Mouse (Mus musculus) heart, embryonic 12.5 days (tissue): ENCODE data around the gene Frmd6. TPM values are rescaled to one million over a fixed set of nuclear protein-coding genes. Genes with fewer than 3 reads are reported as not detected.

Experiments used
- ATAC-seq: fragments of 200-750 bp; cut with Nextera tagmentation; 2 replicates; pipeline ENCODE4 v1.8.0; 2017; ENCODE audit warnings: moderate TSS enrichment, moderate library complexity; ENCODE audit not compliant: insufficient number of reproducible peaks, low FRiP score
- H3K27ac ChIP-seq: fragments of 300-500 bp; sonication (generic); 2 replicates; pipeline ENCODE4 v1.5.1; 2016; ENCODE audit warnings: mild to moderate bottlenecking, moderate library complexity; ENCODE audit not compliant: poor library complexity, severe bottlenecking
- H3K27me3 ChIP-seq: fragments of 300-500 bp; sonication (generic); replicated peaks from 2 replicates; pipeline ENCODE4 v1.6.1; 2016; ENCODE audit warnings: mild to moderate bottlenecking, moderate library complexity
- H3K36me3 ChIP-seq: fragments of 300-500 bp; sonication (generic); 2 replicates; pipeline ENCODE4 v1.6.1; 2016; ENCODE audit warnings: mild to moderate bottlenecking, moderate library complexity
- H3K4me1 ChIP-seq: fragments of 300-500 bp; sonication (generic); replicated peaks from 2 replicates; pipeline ENCODE4 v1.6.1; 2016; ENCODE audit warnings: mild to moderate bottlenecking
- H3K4me2 ChIP-seq: fragments of 300-500 bp; sonication (generic); 2 replicates; pipeline ENCODE4 v1.6.1; 2016; ENCODE audit warnings: mild to moderate bottlenecking, moderate library complexity
- H3K4me3 ChIP-seq: fragments of 300-500 bp; sonication (generic); 2 replicates; pipeline ENCODE4 v1.5.1; 2016; ENCODE audit warnings: mild to moderate bottlenecking
- H3K9ac ChIP-seq: fragments of 300-500 bp; sonication (generic); 2 replicates; pipeline ENCODE4 v1.6.1; 2016; ENCODE audit warnings: mild to moderate bottlenecking, moderate library complexity
- H3K9me3 ChIP-seq: fragments of 300-500 bp; sonication (generic); replicated peaks from 2 replicates; pipeline ENCODE4 v1.6.1; 2016; ENCODE audit warnings: mild to moderate bottlenecking, moderate library complexity
- WGBS: fragments of 180-500 bp; shearing (Covaris S2); methylation state at CpG from one replicate; pipeline ENCODE4 v1.1.7; 2016; 5-methylcytosine and 5-hydroxymethylcytosine counted together
- polyA plus RNA-seq: library from polyadenylated mRNA; unstranded; fragments of >200 nt; fragmentation: Nextera tagmentation; extraction: Ambion mirVana; gene quantifications from 2 replicates; pipeline ENCODE4 v1.2.1, GENCODE M21; 2016

Frmd6 gene
- polyA plus RNA-seq, 1 experiment from 2014 or later: 29.6 TPM

DNA sequence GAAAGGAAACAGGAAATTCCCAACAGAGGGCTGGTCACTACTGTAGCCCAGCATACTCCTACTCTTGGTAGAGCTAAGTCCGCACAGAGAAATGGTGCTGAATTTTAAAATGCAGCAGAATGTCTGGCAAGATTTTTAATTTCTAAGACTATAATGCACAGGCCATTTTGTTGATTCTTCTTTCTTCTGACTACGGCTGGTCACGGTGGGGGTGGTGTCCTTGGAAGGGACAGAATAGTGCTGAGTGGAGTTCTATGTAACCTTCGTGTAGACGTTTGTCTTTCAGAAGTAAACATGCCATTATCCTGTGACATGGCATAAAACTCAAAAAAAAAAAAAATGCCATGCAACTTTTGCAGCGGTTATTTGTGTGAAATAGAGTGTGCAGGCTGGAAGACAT is 32.0 kb upstream of the Frmd6 start:
- WGBS: 89% methylated on average over 6 of the region's 6 CpGs
- Histone ChIP-seq H3K4me2 (no peak overlapping the region), H3K27me3 (no peaks in the 10 kb centered on the region), H3K9ac (no peak overlapping the region), H3K27ac (no peak overlapping the region), H3K4me3 (no peak overlapping the region), H3K4me1 (peaks cover 12% of the 10 kb centered on the region), H3K36me3 (no peaks in the 10 kb centered on the region), H3K9me3 (no peaks in the 10 kb centered on the region)
- ATAC-seq: no peak

DNA sequence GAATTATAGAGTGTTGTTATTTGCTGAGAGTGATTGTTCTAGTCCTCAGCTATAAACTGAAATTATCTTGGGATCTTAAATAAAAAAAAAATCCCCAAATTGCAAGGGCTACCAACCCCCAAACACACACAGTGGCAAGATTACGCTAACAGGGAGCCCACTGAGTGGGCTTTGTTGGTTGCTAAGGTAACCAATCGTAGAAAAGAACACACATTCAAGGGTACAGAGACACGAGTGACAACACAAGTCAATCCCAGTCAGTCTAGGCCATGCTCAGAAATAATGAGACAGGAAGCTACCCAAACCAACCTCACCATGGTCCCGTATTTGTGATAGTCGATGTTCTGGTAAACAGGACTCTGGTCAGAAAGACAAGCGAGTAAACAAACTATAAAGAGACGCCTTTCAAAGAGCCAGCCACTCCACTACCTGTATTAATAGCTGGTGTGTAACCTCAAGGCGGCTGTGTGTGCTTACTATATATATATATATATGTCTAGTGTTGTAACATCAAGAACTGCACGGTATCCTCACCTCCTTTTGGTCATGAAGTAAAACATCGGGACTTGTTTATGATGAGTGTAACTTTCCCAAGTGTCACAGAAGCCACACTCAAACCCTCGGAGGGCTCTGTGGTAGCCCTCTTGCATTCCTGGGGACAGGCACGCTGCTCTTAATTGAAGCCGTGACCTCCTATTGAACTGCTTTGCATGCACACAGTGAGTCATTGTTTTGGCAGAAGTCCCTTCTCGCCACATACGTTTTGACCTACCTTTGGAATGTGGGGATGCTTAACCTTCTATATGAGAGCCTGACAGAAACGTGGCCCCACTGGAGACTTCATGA is 30.5 kb upstream of the Frmd6 start:
- no peaks in the 10 kb centered on the region for H3K36me3 ChIP-seq
- peaks cover 25% of the 10 kb centered on the region for H3K4me1 ChIP-seq
- ATAC-seq: no peak
- no peaks in the 10 kb centered on the region for H3K27me3 ChIP-seq
- H3K4me3 ChIP-seq: no peak overlapping the region
- peak overlapping the region; percentile 15; the same call in 1 of the 2 replicates for H3K4me2 ChIP-seq
- H3K9ac ChIP-seq: no peak overlapping the region
- H3K27ac ChIP-seq: peak overlapping the region; percentile 69
- WGBS: 53% methylated on average over 16 of the region's 16 CpGs
- H3K9me3 ChIP-seq: no peaks in the 10 kb centered on the region

DNA sequence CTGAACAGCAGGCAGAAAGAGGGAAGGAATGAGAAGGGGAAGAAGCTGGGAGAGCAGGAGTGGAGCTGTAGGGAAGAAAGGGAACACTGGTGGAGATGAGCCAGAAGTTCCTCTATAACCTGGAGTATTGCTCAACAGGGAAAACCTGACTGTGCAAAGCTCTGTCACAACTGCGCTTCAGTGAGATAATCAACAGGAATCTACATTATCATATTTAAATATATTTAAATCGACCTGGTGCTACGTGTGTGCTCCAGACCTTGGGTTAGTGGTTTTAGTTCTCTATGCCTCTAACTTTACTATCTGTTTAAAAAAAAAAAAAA is 30.0 kb upstream of the Frmd6 start:
- no peak overlapping the region for H3K9ac ChIP-seq

DNA sequence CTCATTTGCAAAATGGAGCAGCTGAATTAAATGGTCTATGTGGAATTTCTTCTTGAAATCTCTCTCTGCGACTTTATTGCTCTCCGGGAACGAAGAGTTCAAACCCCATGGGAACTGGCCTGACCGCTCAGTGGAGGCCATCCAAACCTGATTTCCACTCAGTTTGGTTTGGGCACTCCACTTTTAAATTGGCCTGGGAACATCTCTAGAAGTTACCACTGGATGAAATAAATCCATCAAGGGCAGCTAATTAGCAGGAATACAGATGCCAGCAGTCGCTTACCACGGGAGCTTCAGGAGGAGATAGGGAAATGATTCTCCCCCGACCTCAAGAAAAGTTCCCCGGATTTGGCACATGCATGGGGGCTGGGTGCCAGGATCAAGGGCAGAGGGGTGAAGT is 26.8 kb upstream of the Frmd6 start:
- Histone ChIP-seq H3K4me2 (no peak overlapping the region), H3K27ac (peak overlapping the region; percentile 86; the same call in 1 of the 2 replicates), H3K36me3 (no peaks in the 10 kb centered on the region), H3K4me3 (no peak overlapping the region), H3K4me1 (peaks cover 37% of the 10 kb centered on the region), H3K9me3 (no peaks in the 10 kb centered on the region), H3K27me3 (no peaks in the 10 kb centered on the region), H3K9ac (peak overlapping the region; percentile 2; the same call in 1 of the 2 replicates)
- ATAC-seq: no peak
- WGBS: 61% methylated on average over 8 of the region's 8 CpGs

More for the DNA sequence above, 30.0 kb upstream of the Frmd6 start:
- Histone ChIP-seq H3K9me3 (no peaks in the 10 kb centered on the region), H3K4me3 (no peak overlapping the region), H3K4me2 (peak overlapping the region; percentile 15; the same call in 1 of the 2 replicates), H3K4me1 (peaks cover 30% of the 10 kb centered on the region), H3K27me3 (no peaks in the 10 kb centered on the region), H3K27ac (peak overlapping the region; percentile 69), H3K36me3 (no peaks in the 10 kb centered on the region)
- ATAC-seq: no peak
- WGBS: 75% methylated on average over 3 of the region's 3 CpGs

DNA sequence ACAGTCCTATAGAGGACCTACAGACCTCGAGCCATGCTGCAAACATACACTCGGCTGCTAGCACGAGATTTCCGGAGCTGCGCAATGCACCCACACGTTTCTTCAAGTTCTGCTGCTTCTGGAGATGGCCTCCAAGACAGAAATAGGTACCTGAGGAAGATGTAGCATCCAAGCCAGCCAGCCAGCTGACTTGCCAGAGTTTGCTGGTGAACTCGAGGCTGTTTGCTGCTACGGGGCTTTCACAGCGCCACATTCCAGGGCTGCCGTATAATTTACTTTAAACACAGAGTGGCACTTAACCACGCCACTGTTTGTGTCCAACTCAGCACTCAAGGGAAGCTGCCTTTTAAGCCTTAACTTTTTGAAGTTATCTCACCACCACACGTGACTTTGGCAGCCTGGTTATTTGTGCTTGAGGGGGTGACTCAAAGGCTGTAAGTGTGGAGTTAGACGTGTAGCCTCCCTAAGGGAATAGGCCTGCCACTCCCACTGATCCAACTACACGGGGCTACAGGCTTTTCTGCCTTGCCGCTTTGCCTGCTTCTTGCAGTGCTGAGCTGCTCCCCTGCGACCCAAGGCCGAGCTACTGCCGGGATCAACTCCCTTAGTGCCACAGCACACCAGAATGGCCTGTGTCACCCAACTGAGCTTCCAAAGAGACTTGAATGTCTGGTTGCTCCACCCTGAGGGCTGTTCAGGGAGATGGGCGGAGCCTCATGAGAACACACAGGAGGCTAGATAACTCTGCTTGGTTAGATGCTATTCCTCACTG is 25.9 kb upstream of the Frmd6 start:
- Histone ChIP-seq H3K9me3 (no peaks in the 10 kb centered on the region), H3K36me3 (no peaks in the 10 kb centered on the region), H3K27me3 (no peaks in the 10 kb centered on the region), H3K9ac (peak overlapping the region; percentile 2; the same call in 1 of the 2 replicates), H3K4me3 (no peak overlapping the region), H3K4me1 (peaks cover 37% of the 10 kb centered on the region), H3K4me2 (peak overlapping the region; percentile 56), H3K27ac (peak overlapping the region; percentile 86)
- peak; percentile 61 for ATAC-seq
- WGBS: 30% methylated on average over 19 of the region's 19 CpGs

DNA sequence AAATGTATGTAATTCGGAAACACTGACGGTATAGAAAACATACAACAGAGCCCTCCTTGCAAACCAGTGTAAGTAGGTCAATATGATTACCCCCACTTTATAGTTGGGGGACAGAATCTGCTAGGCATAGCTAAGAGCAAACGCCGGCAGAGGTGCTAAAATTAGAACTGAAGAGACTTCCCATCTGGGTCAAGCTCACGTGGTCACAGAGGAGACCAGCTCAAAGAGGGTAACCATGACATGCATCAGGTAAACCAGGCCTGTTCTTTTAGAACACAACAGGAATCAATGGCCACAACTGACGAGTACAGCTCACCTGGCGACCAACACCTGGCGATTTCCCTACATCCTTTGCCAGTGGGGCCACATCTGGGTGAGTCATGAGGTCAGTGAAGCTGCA is 25.2 kb upstream of the Frmd6 start:
- H3K27me3 ChIP-seq: no peaks in the 10 kb centered on the region
- WGBS: 59% methylated on average over 8 of the region's 8 CpGs
- H3K4me1 ChIP-seq: peaks cover 30% of the 10 kb centered on the region
- no peak overlapping the region for H3K9ac ChIP-seq
- H3K4me3 ChIP-seq: no peak overlapping the region
- H3K27ac ChIP-seq: peak overlapping the region; percentile 58
- H3K36me3 ChIP-seq: no peaks in the 10 kb centered on the region
- H3K4me2 ChIP-seq: no peak overlapping the region
- 0 out of 2 replicates have a peak, but pooled peaks have one; percentile 36 for ATAC-seq
- H3K9me3 ChIP-seq: no peaks in the 10 kb centered on the region

DNA sequence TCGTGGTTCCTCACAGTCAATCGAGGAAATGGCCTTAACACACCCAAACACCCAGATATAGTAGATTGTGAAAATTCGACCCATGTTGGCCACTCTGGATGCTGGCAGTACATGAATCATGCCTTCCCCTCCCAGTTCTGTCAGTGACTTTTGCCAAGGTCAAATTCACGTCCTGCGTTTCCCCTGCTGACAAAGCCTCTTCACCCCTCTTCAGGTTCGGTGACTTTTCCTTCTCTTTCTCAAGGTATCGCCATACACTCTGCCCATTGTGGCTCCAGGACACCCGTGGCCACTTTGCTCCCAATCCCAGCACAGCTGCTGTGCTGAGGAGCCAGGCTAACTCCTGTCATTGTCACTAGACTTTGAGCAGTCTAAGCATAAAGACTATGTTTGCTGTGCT is 24.0 kb upstream of the Frmd6 start:
- Histone ChIP-seq H3K27me3 (no peaks in the 10 kb centered on the region), H3K36me3 (no peaks in the 10 kb centered on the region), H3K4me3 (no peak overlapping the region), H3K9me3 (no peaks in the 10 kb centered on the region), H3K4me2 (no peak overlapping the region), H3K9ac (no peak overlapping the region), H3K4me1 (peaks cover 28% of the 10 kb centered on the region), H3K27ac (0 out of 2 replicates have a peak overlapping the region, but pooled peaks have one; percentile 28)
- ATAC-seq: no peak
- WGBS: 49% methylated on average over 8 of the region's 8 CpGs

DNA sequence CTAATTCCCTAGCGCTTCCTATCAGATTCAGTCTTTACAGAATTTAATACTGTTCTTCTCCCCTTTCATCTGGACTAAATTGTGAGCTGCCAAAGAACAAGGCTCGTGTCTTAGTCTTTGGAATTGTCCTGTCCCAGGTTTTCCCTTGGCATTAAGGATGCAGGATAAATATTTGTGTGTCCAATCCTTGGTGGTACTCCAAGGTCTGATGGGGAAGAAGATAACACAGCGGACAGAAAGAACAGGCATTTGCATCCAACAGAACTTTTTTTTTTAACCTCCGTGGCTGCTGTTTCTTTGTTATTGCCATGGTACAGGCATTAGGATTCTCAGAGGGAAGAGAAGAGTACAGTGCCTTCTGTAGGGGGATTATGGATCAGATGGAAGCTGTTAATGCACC is 21.8 kb upstream of the Frmd6 start:
- Histone ChIP-seq H3K27me3 (no peaks in the 10 kb centered on the region), H3K4me1 (peaks cover 31% of the 10 kb centered on the region), H3K9ac (no peak overlapping the region), H3K4me3 (no peak overlapping the region), H3K36me3 (no peaks in the 10 kb centered on the region), H3K4me2 (no peak overlapping the region), H3K27ac (no peak overlapping the region), H3K9me3 (no peaks in the 10 kb centered on the region)
- WGBS: 76% methylated on average over 4 of the region's 4 CpGs
- no peak for ATAC-seq

DNA sequence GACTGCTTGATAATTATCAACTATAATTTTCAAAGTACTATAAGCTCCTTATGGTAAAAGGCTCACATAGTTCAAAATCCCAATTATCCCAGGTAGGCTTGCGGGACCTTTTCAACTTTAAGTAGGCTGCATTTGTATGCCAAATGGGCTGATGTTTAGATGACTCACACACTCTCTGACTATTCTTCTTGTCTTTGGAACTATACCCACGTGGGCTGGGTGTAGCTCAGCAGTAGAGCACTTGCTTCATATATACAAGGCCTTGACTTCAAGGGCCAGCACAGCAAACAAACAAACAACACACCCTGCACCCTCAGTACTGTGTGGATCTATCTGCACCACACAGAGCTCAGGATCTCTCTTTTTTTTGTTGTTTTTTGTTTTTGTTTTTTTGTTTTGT is 20.3 kb upstream of the Frmd6 start:
- no peaks in the 10 kb centered on the region for H3K36me3 ChIP-seq
- H3K4me3 ChIP-seq: no peak overlapping the region
- no peak overlapping the region for H3K9ac ChIP-seq
- no peak overlapping the region for H3K27ac ChIP-seq
- H3K9me3 ChIP-seq: no peaks in the 10 kb centered on the region
- WGBS: 70% methylated on average over 2 of the region's 2 CpGs
- H3K4me1 ChIP-seq: peaks cover 20% of the 10 kb centered on the region
- no peak for ATAC-seq
- H3K27me3 ChIP-seq: no peaks in the 10 kb centered on the region
- H3K4me2 ChIP-seq: no peak overlapping the region

DNA sequence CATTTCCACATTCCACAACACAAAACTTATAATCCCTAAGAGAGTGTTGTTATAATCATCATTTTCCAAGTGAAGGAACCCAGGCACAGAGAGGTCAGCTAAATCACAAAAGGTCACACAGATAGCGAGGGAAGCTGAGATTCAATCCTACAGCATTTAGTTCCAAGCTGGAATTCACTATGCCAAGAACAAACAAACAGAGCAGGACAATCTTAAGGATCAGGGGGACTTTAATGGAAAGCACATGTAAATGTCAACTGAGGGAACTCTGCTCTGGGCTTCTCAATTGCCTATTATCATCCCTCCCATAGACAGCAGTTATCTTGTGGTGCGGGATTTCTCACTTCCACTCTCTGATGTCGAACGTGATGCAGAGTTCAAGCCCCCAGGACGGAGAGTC is 17.8 kb upstream of the Frmd6 start:
- Histone ChIP-seq H3K27ac (no peak overlapping the region), H3K36me3 (no peaks in the 10 kb centered on the region), H3K9ac (no peak overlapping the region), H3K4me2 (no peak overlapping the region), H3K4me3 (no peak overlapping the region), H3K27me3 (no peaks in the 10 kb centered on the region), H3K9me3 (no peaks in the 10 kb centered on the region), H3K4me1 (peaks cover 22% of the 10 kb centered on the region)
- ATAC-seq: no peak
- 25% methylated on average over 5 of the region's 5 CpGs for WGBS

DNA sequence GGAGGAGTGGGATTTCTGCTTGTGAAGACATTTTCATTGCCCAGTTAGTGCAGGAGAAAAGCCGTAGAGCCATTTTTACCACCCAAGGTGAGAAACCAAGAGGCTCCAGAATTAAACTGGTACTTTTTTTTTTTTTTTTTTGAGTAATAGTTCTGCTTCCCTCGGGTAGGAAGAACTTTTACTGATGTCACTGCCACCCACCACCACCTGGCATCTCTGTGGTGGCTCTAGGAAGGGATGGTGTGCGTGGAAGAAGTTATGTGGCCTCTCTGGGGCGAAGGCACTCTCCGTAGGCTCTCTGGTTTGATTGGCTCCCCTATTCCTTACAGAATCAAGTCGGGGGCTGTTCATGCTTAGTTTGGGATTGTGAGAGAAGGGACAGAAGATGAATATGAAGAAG is 17.3 kb upstream of the Frmd6 start:
- no peaks in the 10 kb centered on the region for H3K27me3 ChIP-seq
- ATAC-seq: no peak

More for the DNA sequence above, 17.3 kb upstream of the Frmd6 start:
- Histone ChIP-seq H3K4me3 (no peak overlapping the region), H3K36me3 (no peaks in the 10 kb centered on the region), H3K9ac (no peak overlapping the region), H3K27ac (no peak overlapping the region), H3K9me3 (no peaks in the 10 kb centered on the region), H3K4me1 (peaks cover 26% of the 10 kb centered on the region), H3K4me2 (no peak overlapping the region)
- WGBS: 66% methylated on average over 6 of the region's 6 CpGs
